Mouse (Mus musculus): ENCODE results near the gene Ppt2. TPM values are rescaled to one million over a fixed set of nuclear protein-coding genes. Genes with fewer than 3 reads are reported as not detected.

Gene Ppt2
- 28.0 and 46.7 TPM in 2 replicates for polyA plus RNA-seq (2012)

- TF ChIP-seq GATA1 (IDR thresholded peaks at IDR 0.05; ENCODE audit: low read length) = no peak
These were observed at the start of gene Ppt2 for GRCm38 (mm10) chr17:34627943-34628643. TSS of gene Ppt2 (minus strand) at chr17:34628510.

GRCm38 (mm10) chr17:34676671-34677070 is 48.4 kb upstream of the Ppt2 start:
- TF ChIP-seq GATA1 (IDR thresholded peaks at IDR 0.05; ENCODE audit: low read length) = no peak

- TF ChIP-seq GATA1 (IDR thresholded peaks at IDR 0.05; ENCODE audit: low read length) = no peak
These were observed 47.8 kb upstream of the Ppt2 start for GRCm38 (mm10) chr17:34676093-34676460.

DNA sequence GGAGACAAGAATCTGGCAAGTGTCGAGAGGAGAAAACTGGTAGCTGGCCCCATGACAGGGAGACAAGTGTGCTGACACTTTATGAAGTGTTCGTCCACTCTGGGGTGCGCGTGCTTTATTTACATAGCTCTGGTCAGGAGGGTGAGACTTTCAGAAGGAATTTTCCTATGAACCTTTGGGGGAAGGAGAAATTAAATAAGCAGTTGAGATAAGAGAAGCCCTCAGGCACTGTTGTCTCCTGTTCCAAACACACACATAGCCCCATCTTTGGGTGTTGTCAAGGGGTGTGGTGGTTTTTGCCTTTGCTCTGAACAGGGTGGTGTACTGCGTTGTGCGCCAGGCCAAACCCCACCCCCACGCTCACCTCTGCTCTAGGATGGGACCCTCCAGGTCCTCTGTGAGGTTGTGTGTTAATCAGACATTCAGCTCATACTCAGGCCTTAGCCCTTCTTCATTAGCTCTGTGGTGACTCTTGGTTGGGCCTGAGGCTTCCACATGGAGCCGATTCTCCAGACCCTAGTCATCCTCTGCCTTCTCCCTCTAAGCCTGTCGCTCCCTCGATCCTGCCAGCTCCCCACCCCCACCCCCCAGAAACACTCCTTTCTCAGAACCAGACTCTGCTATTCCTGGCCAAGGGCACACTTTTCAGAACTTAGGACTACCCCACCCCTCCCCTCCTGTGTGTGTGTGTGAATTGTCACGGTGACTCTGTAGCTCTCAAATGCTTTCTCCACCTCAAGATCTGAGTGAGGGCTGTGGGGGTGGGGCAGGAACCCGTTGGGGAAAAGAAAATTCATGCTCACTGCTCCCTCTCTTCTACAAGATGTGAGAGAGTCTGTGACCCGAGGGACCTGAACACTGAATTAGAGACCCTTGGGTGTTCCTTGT is 47.1 kb upstream of the Ppt2 start:
- no peak for TF ChIP-seq GATA1 (IDR thresholded peaks at IDR 0.05; ENCODE audit: low read length)

- TF ChIP-seq GATA1 (IDR thresholded peaks at IDR 0.05; ENCODE audit: low read length) = no peak
These were observed 46.4 kb upstream of the Ppt2 start for GRCm38 (mm10) chr17:34674524-34675204.

DNA sequence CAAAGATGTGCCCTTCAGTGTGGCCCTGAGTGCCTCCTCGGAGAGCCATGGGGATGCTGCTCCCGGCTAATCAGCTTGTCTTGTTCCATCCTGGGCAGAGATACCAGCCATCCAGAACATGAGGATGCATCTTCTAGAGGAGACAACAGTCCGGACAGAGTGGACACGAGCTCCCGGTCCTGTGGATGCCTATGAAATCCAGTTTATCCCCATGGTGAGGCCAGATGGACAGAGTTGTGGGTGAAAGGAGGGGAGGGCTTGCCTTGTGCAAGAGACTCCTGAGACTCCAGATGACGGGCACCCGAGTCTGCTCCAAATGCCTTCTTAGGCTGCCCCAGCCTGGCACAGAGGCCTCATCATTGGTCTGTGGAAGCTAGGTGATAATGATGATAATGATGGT is 44.8 kb upstream of the Ppt2 start:
- no peak for TF ChIP-seq GATA1 (IDR thresholded peaks at IDR 0.05; ENCODE audit: low read length)

DNA sequence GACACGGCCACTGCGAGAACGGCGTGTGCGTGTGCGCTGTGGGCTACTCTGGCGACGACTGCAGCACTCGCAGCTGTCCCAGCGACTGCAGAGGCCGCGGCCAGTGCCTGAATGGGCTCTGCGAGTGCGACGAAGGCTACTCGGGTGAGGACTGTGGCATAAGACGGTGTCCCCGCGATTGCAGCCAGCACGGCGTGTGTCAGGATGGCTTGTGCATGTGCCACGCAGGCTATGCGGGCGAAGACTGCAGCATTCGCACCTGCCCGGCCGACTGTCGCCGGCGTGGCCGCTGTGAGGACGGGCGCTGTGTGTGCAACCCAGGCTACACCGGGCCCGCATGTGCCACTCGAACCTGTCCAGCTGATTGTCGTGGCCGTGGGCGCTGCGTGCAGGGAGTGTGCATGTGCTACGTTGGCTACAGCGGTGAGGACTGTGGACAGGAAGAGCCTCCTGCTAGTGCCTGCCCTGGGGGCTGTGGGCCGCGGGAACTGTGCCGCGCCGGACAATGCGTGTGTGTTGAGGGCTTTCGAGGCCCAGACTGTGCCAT is 44.0 kb upstream of the Ppt2 start:
- no peak for TF ChIP-seq GATA1 (IDR thresholded peaks at IDR 0.05; ENCODE audit: low read length)

- TF ChIP-seq GATA1 (IDR thresholded peaks at IDR 0.05; ENCODE audit: low read length) = no peak
These were observed 43.1 kb upstream of the Ppt2 start for GRCm38 (mm10) chr17:34671151-34672066.

- no peak for TF ChIP-seq GATA1 (IDR thresholded peaks at IDR 0.05; ENCODE audit: low read length)
These were observed 41.9 kb upstream of the Ppt2 start, which contains the start of gene Tnxb for GRCm38 (mm10) chr17:34670235-34670634. TSS of gene Tnxb (plus strand) at chr17:34670535.

DNA sequence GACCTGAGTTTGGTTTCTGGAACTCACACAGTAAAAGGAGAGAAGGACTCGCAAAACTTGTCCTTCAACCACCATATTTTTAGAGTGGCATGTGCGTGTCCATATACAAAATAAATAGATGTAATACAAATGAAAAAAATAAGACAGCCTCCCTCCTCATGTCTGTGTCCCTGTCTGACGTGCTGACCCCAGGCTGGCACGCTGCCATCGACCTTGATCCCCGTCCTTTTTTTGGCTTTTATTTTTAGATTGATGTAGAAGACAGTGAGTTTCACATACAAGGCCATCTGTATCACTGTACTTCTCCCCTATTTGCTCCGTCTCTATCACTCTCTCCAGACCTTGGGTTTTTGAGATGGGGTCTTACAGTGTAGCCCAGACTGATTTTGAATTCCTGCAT is 36.2 kb upstream of the Ppt2 start:
- TF ChIP-seq GATA1 (IDR thresholded peaks at IDR 0.05; ENCODE audit: low read length) = no peak

DNA sequence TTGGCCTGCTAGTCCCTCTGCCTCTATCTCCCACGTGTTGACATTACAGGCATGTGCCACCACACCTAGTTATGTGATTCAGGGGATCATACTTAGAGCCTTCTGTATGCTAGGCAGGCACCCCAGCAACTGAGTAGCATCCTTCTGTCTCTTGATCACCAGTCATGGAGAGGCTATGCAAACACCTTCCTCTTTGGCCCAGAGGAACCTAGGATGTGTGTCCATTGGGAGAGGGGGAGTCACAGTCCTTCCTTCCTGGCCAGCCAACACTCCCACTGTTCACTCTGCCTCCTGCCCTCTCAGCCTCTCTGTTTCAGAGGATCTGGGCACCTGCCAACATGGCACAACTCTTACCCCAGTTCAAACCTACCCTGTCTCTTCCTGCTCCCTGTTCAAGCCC is 35.2 kb upstream of the Ppt2 start:
- TF ChIP-seq GATA1 (IDR thresholded peaks at IDR 0.05; ENCODE audit: low read length) = no peak

DNA sequence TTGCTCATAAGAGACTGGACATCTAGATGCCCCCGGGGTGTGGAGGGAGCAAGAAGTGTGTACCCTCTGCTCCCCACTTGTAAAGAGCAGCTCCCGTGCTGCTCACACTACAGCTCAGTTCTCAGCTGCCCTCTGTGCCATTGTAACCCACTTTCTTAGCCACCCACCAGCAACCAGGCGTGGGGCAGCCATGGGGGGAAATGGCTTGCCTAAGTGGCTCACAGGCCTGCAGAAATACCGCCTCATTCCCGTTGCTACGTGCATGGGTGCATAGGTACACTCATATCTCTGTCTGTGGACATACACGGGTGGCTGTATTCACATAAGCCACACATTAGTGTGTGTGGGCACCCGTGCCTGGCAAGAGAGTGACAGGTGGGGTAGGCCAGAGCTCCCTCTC is 34.7 kb upstream of the Ppt2 start:
- no peak for TF ChIP-seq GATA1 (IDR thresholded peaks at IDR 0.05; ENCODE audit: low read length)

DNA sequence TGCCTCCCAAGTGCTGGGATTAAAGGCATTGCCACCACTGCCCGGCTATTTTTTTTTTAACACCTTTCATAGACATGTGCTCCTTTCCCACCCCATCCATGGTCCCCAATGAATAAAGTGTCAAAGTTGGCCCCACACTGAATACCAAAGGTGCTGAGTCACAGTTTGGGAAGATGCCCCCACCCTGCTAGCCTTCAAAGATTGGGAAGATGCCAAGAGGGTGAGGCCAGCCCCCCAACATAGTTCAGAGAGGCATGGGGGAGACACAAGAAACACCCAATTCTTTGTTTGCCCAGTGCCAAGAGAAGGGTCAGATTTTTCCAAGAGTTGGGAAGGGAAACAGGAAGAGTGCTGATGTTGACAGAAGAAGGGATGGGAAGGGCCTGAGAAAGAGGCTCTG is 34.2 kb upstream of the Ppt2 start:
- TF ChIP-seq GATA1 (IDR thresholded peaks at IDR 0.05; ENCODE audit: low read length) = no peak

DNA sequence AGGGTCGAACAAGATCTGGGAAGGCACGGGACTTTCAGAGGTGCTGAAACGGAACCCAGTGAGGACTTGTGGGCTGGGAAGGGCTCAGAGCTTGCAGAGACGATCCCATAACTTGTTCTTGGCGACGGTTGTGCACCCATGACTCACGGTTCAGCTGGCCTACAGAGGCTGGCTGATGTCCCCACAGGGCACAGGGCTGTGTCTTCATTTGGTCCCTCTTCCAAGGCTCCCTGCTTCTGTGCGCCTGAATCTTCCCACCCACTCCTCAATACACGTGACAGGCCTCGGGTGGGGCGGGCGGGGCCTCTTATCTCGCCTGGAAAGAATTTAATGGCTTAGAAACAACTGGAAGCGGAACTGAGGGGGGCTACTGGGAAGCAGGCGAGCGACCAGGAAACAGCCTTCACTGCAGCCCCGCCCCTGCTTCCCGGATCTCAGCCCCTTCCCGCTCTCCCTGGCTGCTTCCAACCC is 32.8 kb upstream of the Ppt2 start:
- no peak for TF ChIP-seq GATA1 (IDR thresholded peaks at IDR 0.05; ENCODE audit: low read length)

Measured in G1E-ER4 (cell line).